Mouse (Mus musculus) bone marrow macrophage, adult 2 months (primary cell): ENCODE results near the gene Tmem238l.

ENCODE experiments used
- CTCF ChIP-seq: IDR thresholded peaks from 2 replicates; pipeline ENCODE4 v1.5.1; 2012; ENCODE audit warnings: low read depth, mild to moderate bottlenecking, low read length, moderate library complexity
- POLR2A ChIP-seq: IDR thresholded peaks from 2 replicates; pipeline ENCODE4 v1.6.1; 2012; ENCODE audit warnings: mild to moderate bottlenecking, low read depth, low read length, borderline replicate concordance

- TF ChIP-seq CTCF (no peak), POLR2A (no peak)
Measured at GRCm38 (mm10) chr11:66912531-66913458, 43.6 kb upstream of the Tmem238l start.
